Mouse (Mus musculus) lung, embryonic 14.5 days (tissue): Measurements from ENCODE around the gene Gm7073. TPM values are rescaled to one million over a fixed set of nuclear protein-coding genes. Genes with fewer than 3 reads are reported as not detected.

Experiments
- ATAC-seq: fragments of 200-750 bp; cut with Nextera tagmentation; 2 replicates; pipeline ENCODE4 v1.8.0; 2017; ENCODE audit warnings: mild to moderate bottlenecking, moderate TSS enrichment, moderate library complexity; ENCODE audit not compliant: insufficient read depth
- DNase-seq: peaks from one replicate; pipeline ENCODE4 v3.0.0-alpha.2; 2015
- H3K27ac ChIP-seq: fragments of 300-500 bp; sonication (generic); 2 replicates; pipeline ENCODE4 v1.5.1; 2014; ENCODE audit warnings: low read depth, mild to moderate bottlenecking, moderate library complexity
- H3K27me3 ChIP-seq: fragments of 300-500 bp; sonication (generic); 2 replicates; pipeline ENCODE4 v1.6.1; 2014; ENCODE audit warnings: low read length, control low read depth; ENCODE audit not compliant: insufficient read depth
- H3K36me3 ChIP-seq: fragments of 300-500 bp; sonication (generic); 2 replicates; pipeline ENCODE4 v1.6.1; 2014; ENCODE audit warnings: control low read depth; ENCODE audit not compliant: insufficient read depth
- H3K4me1 ChIP-seq: fragments of 300-500 bp; sonication (generic); 2 replicates; pipeline ENCODE4 v1.6.1; 2014; ENCODE audit warnings: antibody characterized with exemption, control low read depth; ENCODE audit not compliant: insufficient read depth
- H3K4me2 ChIP-seq: fragments of 300-500 bp; sonication (generic); 2 replicates; pipeline ENCODE4 v1.6.1; 2014; ENCODE audit warnings: mild to moderate bottlenecking
- H3K4me3 ChIP-seq: fragments of 300-500 bp; sonication (generic); 2 replicates; pipeline ENCODE4 v1.5.1; 2014; ENCODE audit warnings: low read depth, low read length
- H3K9ac ChIP-seq: fragments of 300-500 bp; sonication (generic); 2 replicates; pipeline ENCODE4 v1.6.1; 2014
- H3K9me3 ChIP-seq: fragments of 300-500 bp; sonication (generic); 2 replicates; pipeline ENCODE4 v1.6.1; 2016; ENCODE audit warnings: low read depth, low read length, control low read depth
- CTCF ChIP-seq: IDR thresholded peaks from 2 replicates; pipeline ENCODE4 v1.5.1; 2016; ENCODE audit warnings: antibody characterized with exemption, low read depth
- WGBS: fragments of 180-500 bp; shearing (Covaris S2); extraction: QIAGEN DNeasy Blood & Tissue Kit; methylation state at CpG from one replicate; pipeline ENCODE4 v1.1.7; 2014; 5-methylcytosine and 5-hydroxymethylcytosine counted together
- microRNA counts: library from miRNA; unstranded; fragments of <30 nt; microRNA quantifications from one replicate; lab custom pipeline; 2016
- microRNA-seq: library from miRNA; unstranded; fragments of <30 nt; microRNA quantifications from one replicate; pipeline ENCODE4, GENCODE M21; 2016; ENCODE audit warnings: borderline number of aligned reads
- polyA plus RNA-seq: library from polyadenylated mRNA; unstranded; fragments of >200 nt; fragmentation: Nextera tagmentation; extraction: Ambion mirVana; gene quantifications from 2 replicates; pipeline ENCODE4 v1.2.1, GENCODE M21; 2014

The Gm7073 gene
- polyA plus RNA-seq, 1 experiment from 2014 or later: not detected

DNA sequence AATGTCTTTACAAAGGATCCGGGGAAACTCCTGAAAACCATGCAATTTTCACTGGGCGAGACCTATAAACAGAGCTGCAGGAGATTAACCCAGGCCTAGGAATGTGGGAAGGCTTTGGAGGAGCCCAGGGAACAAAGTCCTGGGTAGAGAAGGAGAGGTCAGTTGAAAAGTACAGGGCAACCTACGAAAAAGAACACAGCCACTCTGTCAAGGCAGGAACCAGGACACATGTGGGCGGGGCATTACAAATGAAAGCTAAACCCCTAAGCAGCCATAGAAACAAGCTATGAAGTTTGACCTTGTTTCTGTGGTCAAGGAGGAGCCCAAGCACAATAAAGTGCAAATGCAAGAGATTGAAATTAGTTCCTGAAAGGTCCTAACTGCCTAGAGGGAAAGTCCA is 133.4 kb downstream of the Gm7073 start:
- Histone ChIP-seq H3K4me3 (no peak overlapping the region), H3K4me1 (no peaks in the 10 kb centered on the region), H3K9ac (no peak overlapping the region), H3K27me3 (no peaks in the 10 kb centered on the region), H3K36me3 (no peaks in the 10 kb centered on the region), H3K27ac (no peak overlapping the region), H3K4me2 (no peak overlapping the region), H3K9me3 (no peaks in the 10 kb centered on the region)
- DNase-seq (no peak), ATAC-seq (no peak)
- no peak for TF ChIP-seq CTCF
- WGBS: 70% methylated on average over 4 of the region's 4 CpGs

DNA sequence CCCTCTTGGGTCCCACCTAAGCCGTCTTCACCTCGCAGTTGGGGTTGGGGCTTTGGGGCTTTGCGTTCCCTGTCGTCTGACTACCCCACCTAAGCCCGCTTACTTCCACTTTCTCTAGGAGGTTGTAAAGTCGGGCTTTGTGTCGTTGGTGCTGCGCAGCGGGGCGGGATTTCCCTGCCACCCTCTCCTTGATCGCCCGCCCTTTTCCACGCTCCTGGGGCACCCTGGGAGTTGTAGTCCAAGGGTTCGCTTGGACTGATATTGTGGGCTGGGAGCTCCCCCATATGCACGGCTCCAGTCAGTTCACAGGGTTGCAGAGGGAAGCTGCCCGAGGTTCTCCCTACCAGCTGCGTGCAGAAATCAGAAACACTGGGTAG is 134.4 kb downstream of the Gm7073 start:
- peak overlapping the region; percentile 56 for H3K4me3 ChIP-seq
- peak overlapping the region; percentile 82 for H3K9ac ChIP-seq
- TF ChIP-seq CTCF: peak; percentile 35
- H3K9me3 ChIP-seq: no peaks in the 10 kb centered on the region
- ATAC-seq (peak; percentile 96), DNase-seq (peak; percentile 91)
- H3K4me2 ChIP-seq: peak overlapping the region; percentile 46
- no peaks in the 10 kb centered on the region for H3K27me3 ChIP-seq
- H3K4me1 ChIP-seq: no peaks in the 10 kb centered on the region
- WGBS: 12% methylated on average over 17 of the region's 17 CpGs
- H3K36me3 ChIP-seq: no peaks in the 10 kb centered on the region
- H3K27ac ChIP-seq: peak overlapping the region; percentile 94

DNA sequence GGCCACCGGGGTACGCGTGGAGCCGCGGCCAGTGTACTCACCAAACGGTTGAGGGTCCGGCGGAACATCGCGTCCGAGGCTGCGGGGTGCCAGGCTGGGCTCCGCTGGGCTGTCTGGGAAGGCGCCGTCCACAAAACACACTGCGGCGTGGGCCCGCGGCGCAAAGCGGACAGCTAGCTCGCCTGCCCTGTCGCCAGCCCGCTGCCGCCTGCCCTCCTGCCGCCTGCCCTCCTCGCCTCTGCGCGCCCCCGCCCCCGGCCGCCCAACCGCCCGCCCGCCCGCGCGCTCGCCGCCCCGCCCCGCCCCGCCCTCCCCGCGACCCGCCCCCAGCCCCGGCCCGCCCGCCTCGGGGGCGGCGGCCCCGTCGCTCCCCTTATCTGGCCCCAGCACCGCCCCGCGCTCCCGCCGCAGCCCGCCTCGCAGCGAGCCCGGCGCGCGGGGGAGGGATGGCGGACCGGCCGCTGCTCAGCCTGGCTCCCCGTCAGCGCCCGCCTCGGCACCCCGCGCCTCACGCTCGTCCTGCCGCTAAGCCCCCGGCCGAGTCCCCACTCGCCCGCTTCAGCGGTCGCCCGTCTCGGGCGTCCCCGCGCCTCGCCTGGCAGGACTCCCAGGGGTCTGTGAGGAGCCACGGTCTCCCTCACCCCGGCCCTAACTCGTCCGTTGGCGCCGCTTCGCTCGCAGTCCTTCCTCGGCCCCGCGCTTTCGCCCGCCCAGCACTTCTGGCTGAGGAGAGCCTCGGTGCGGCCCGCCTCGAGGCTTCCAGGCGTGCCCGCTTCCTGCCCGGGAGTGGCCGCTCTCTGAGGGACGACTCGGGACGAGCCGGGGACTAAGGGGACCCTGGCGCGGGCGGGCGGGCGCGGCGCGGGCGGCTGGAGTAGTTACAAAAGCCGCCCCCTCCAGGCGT is 135.0 kb downstream of the Gm7073 start:
- peak overlapping the region; percentile 57 for H3K4me3 ChIP-seq
- WGBS: 8% methylated on average over 49 of the region's 126 CpGs
- H3K27me3 ChIP-seq: no peaks in the 10 kb centered on the region

DNA sequence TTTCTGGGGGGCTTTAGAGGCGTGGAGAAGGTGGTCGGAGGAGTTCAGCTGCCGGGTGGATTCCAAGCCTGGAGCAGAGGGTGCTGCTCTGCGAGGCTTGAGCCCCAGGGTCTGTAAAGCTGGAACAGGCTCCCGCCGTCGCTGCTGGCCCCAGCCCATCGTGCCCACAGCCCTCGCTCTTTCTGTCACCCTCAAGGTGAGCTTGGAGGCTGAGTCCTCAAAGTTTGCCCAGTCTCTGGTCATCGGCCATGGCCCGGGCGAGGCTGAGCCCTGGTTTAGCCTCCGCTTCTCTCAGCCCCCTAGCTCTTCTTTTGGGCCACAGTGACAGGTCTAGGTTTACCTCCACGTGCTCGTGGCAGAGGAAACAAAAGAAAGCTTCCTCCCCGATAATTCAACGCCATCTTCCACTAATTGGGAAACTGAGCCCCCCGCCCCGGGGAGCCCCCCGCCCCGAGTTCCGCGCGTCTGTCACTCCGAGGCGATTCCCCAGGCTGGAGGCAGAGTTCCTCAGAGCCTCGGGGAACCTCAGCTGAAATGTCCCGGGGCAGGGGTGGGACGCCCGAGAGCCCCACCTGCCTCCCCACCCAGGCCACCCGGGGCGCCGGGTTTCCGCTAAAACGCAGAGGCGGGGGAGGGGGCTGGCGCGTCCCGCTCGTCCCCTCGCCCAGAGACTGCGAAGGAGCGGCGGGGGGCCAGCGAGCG is 135.8 kb downstream of the Gm7073 start:
- Histone ChIP-seq H3K4me1 (no peaks in the 10 kb centered on the region), H3K9ac (peak overlapping the region; percentile 60), H3K9me3 (no peaks in the 10 kb centered on the region), H3K36me3 (no peaks in the 10 kb centered on the region), H3K4me2 (peak overlapping the region; percentile 62), H3K27me3 (no peaks in the 10 kb centered on the region), H3K27ac (no peak overlapping the region), H3K4me3 (peak overlapping the region; percentile 57)
- peak; percentile 10 for DNase-seq
- ATAC-seq: peak; percentile 28
- 10% methylated on average over 46 of the region's 46 CpGs for WGBS
- TF ChIP-seq CTCF: no peak

More for the DNA sequence above, 135.0 kb downstream of the Gm7073 start:
- Histone ChIP-seq H3K9ac (peak overlapping the region; percentile 82), H3K4me1 (no peaks in the 10 kb centered on the region), H3K27ac (peak overlapping the region; percentile 94), H3K9me3 (no peaks in the 10 kb centered on the region), H3K36me3 (no peaks in the 10 kb centered on the region), H3K4me2 (peak overlapping the region; percentile 62)
- DNase-seq (peak; percentile 73), ATAC-seq (peak; percentile 85)
- no peak for TF ChIP-seq CTCF

DNA sequence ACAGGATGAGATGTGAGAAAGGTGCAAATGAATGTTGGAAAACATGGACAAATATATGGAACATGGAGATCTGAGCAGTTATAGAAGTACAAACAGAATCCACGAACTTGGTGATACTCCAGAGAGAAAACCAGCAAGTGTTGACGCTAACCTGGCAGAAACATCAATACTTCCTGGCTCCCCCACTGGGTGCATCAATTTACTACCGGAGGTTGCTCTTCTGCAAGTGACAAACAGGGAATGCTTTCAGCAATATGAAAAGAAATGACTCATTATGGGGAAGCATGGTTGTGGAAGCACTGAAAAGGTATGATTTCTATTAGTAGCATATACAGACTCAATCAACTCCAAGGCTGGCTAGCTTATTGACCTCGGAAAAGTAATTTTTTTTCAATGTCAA is 144.8 kb downstream of the Gm7073 start:
- Histone ChIP-seq H3K4me2 (no peak overlapping the region), H3K9ac (no peak overlapping the region), H3K36me3 (no peaks in the 10 kb centered on the region), H3K4me3 (no peak overlapping the region), H3K9me3 (no peaks in the 10 kb centered on the region), H3K4me1 (no peaks in the 10 kb centered on the region), H3K27ac (no peak overlapping the region), H3K27me3 (no peaks in the 10 kb centered on the region)
- TF ChIP-seq CTCF: no peak
- WGBS: 75% methylated on average over 4 of the region's 4 CpGs
- ATAC-seq (no peak), DNase-seq (no peak)

DNA sequence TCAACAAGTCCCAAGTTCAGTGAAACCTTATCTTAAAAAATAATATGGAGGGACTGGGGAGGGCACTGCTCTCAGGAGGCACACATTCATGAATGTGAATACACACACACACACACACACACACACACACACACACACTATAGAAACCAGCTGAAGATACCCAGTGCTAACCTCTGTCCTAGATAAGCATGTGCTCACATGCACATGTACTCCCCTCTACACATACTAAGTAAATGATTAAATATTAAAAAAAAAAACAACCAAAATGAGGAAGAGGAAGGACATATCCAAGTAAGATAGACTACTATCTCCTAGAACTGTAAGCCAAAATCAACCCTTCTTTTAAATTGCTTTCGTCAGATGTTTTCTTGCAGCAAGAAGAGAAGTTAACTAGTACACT is 152.2 kb downstream of the Gm7073 start:
- no peak for DNase-seq
- no peak for ATAC-seq
- Histone ChIP-seq H3K4me3 (no peak overlapping the region), H3K4me1 (no peaks in the 10 kb centered on the region), H3K9me3 (no peaks in the 10 kb centered on the region), H3K4me2 (no peak overlapping the region), H3K27me3 (no peaks in the 10 kb centered on the region), H3K9ac (no peak overlapping the region), H3K27ac (no peak overlapping the region), H3K36me3 (no peaks in the 10 kb centered on the region)
- WGBS: 84% methylated on average over 1 of the region's 1 CpGs
- TF ChIP-seq CTCF: no peak

MicroRNA genes within 50 kb of the gene (microRNA counts, 519-probe panel; counts per million panel counts)
- microRNA mmu-miR-505 (lab: Ali Mortazavi, UCI): 2,353 counts per million, percentile 38 among the panel's probes with 10 or more counts

Small RNA genes lying within 50 kb of the gene (microRNA-seq; reads per million reads assigned to microRNA genes)
- 66.3 reads per million, percentile 43 among the genes with 10 or more reads in this experiment for gene Mir505

Other genes starting within 250 kb of the Gm7073 start
- 12.6 and 12.9 TPM in 2 replicates for gene Atp11c, start 53.4 kb upstream of the Gm7073 start, polyA plus RNA-seq